Mouse (Mus musculus) intestine, embryonic 14.5 days (tissue): Measurements from ENCODE around the gene Slc22a12. TPM values are rescaled to one million over a fixed set of nuclear protein-coding genes. Genes with fewer than 3 reads are reported as not detected.

Experiments used
- ATAC-seq: fragments of 200-750 bp; cut with Nextera tagmentation; replicated peaks from 2 replicates; pipeline ENCODE4 v1.8.0; 2017; ENCODE audit warnings: low read depth, moderate number of reproducible peaks, moderate TSS enrichment, moderate library complexity; ENCODE audit not compliant: low FRiP score, low TSS enrichment
- DNase-seq: peaks from one replicate; pipeline ENCODE4 v3.0.0-alpha.2; 2018; ENCODE audit warnings: low spot score
- H3K27ac ChIP-seq: fragments of 300-500 bp; sonication (generic); 2 replicates; pipeline ENCODE4 v1.5.1; 2014; ENCODE audit warnings: low read depth, mild to moderate bottlenecking, control low read depth
- H3K27me3 ChIP-seq: fragments of 300-500 bp; sonication (generic); replicated peaks from 2 replicates; pipeline ENCODE4 v1.6.1; 2014; ENCODE audit warnings: low read length, control low read depth; ENCODE audit not compliant: control insufficient read depth, insufficient read depth
- H3K36me3 ChIP-seq: fragments of 300-500 bp; sonication (generic); 2 replicates; pipeline ENCODE4 v1.6.1; 2014; ENCODE audit warnings: low read length, control low read depth; ENCODE audit not compliant: control insufficient read depth, insufficient read depth
- H3K4me1 ChIP-seq: fragments of 300-500 bp; sonication (generic); replicated peaks from 2 replicates; pipeline ENCODE4 v1.6.1; 2014; ENCODE audit warnings: low read length, control low read depth, mixed read lengths; ENCODE audit not compliant: control insufficient read depth, insufficient read depth
- H3K4me2 ChIP-seq: fragments of 300-500 bp; sonication (generic); 2 replicates; pipeline ENCODE4 v1.6.1; 2014; ENCODE audit warnings: low read length
- H3K4me3 ChIP-seq: fragments of 300-500 bp; sonication (generic); 2 replicates; pipeline ENCODE4 v1.5.1; 2014; ENCODE audit warnings: low read depth, low read length, control low read depth, mixed read lengths
- H3K9ac ChIP-seq: fragments of 300-500 bp; sonication (generic); 2 replicates; pipeline ENCODE4 v1.6.1; 2014; ENCODE audit warnings: mild to moderate bottlenecking, low read length
- H3K9me3 ChIP-seq: fragments of 300-500 bp; sonication (generic); 2 replicates; pipeline ENCODE4 v1.6.1; 2016; ENCODE audit warnings: low read length, control low read depth; ENCODE audit not compliant: control insufficient read depth
- WGBS: fragments of 180-500 bp; shearing (Covaris S2); extraction: QIAGEN DNeasy Blood & Tissue Kit; methylation state at CpG from one replicate; pipeline ENCODE4 v1.1.7; 2014; 5-methylcytosine and 5-hydroxymethylcytosine counted together
- polyA plus RNA-seq: library from polyadenylated mRNA; unstranded; fragments of >200 nt; fragmentation: Nextera tagmentation; extraction: Ambion mirVana; gene quantifications from 2 replicates; pipeline ENCODE4 v1.2.1, GENCODE M21; 2014

Gene Slc22a12
- not detected in 2 replicates for polyA plus RNA-seq

DNA sequence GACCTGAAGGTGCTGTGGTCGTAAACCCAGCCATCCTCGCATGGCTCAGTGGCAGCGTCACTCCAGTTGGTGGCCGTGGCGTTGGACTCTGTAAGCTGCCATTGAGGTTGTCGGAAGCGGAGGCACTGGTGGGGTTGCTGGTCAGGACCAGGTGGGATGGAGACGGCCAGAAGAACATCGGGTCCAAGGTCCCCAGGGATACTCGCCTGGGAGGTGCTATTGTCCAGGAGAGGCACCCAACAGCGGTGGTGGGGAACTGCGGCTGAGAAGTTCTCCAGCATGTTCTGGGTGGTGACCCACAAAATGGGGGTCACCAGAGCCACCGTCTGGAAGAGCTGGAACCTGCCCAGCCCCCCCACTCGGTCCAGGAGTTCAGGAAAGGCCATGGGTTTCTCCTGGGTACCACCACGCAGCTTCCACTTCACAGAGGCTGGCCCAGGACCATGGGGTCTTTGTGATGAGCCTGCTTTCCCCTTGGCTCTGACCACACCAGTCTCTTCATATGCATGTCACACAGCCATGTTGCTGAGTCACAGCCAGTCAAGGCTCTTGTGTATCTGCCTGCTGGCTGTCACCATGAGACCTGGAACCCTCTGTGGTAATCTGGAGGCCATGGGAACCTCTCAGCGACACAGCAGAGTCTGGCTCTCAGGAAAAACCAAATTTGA is at the start of gene Slc22a12:
Gene Slc22a12, minus strand, starts transcription at position 666 of the 668 bp plus-strand sequence.
- no peaks in the 10 kb centered on the region for H3K27me3 ChIP-seq
- DNase-seq (no peak), ATAC-seq (no peak)
- H3K9ac ChIP-seq: no peak within 1 kb of the TSS
- H3K4me1 ChIP-seq: no peaks in the 10 kb centered on the region
- no peak within 1 kb of the TSS for H3K4me3 ChIP-seq
- no peaks in the 10 kb centered on the region for H3K9me3 ChIP-seq
- no peaks in the 10 kb centered on the region for H3K36me3 ChIP-seq
- no peak within 1 kb of the TSS for H3K27ac ChIP-seq
- 91% methylated on average over 16 of the region's 16 CpGs for WGBS
- no peak within 1 kb of the TSS for H3K4me2 ChIP-seq

DNA sequence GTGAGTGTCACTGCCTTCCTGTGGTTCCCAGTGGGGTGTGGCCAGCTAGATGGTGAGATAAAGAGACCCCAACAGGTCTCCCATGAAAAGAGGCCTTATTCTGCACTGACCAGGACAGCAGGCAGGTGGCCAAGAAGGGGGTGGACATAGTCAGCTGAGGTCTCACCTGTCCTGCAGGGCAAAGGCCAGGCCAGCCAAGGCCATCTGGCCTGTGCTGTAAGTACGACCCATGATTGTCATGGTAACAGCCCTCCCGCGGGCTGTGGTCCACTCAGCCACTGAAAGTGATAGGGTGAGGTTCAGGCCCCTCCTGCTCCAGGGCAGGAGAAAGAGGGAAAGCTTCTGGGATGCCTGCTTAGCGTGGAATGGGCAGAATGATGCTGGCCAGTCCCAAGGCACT is 29.2 kb upstream of the Slc22a12 start:
- H3K27ac ChIP-seq: no peak overlapping the region
- WGBS: 28% methylated on average over 4 of the region's 4 CpGs
- H3K9me3 ChIP-seq: no peaks in the 10 kb centered on the region
- no peaks in the 10 kb centered on the region for H3K4me1 ChIP-seq
- H3K27me3 ChIP-seq: no peaks in the 10 kb centered on the region
- no peaks in the 10 kb centered on the region for H3K36me3 ChIP-seq
- DNase-seq: no peak
- H3K4me3 ChIP-seq: no peak overlapping the region
- no peak overlapping the region for H3K4me2 ChIP-seq
- no peak overlapping the region for H3K9ac ChIP-seq
- no peak for ATAC-seq

- ATAC-seq (no peak), DNase-seq (no peak)
- H3K27me3 ChIP-seq: no peaks in the 10 kb centered on the region
- no peaks in the 10 kb centered on the region for H3K36me3 ChIP-seq
- H3K4me3 ChIP-seq: no peak overlapping the region
- H3K4me2 ChIP-seq: no peak overlapping the region
- no peak overlapping the region for H3K27ac ChIP-seq
- WGBS: 75% methylated on average over 5 of the region's 5 CpGs
- no peaks in the 10 kb centered on the region for H3K4me1 ChIP-seq
- H3K9me3 ChIP-seq: no peaks in the 10 kb centered on the region
- no peak overlapping the region for H3K9ac ChIP-seq
Observed at GRCm38 (mm10) chr19:6571476-6571875, 28.6 kb upstream of the Slc22a12 start.

- no peak overlapping the region for H3K9ac ChIP-seq
- no peak overlapping the region for H3K4me2 ChIP-seq
- no peak for DNase-seq
- ATAC-seq: no peak
- H3K27ac ChIP-seq: no peak overlapping the region
- no peaks in the 10 kb centered on the region for H3K9me3 ChIP-seq
- H3K27me3 ChIP-seq: no peaks in the 10 kb centered on the region
- H3K4me1 ChIP-seq: no peaks in the 10 kb centered on the region
- no peak overlapping the region for H3K4me3 ChIP-seq
- 45% methylated on average over 5 of the region's 5 CpGs for WGBS
- H3K36me3 ChIP-seq: no peaks in the 10 kb centered on the region
Observed at GRCm38 (mm10) chr19:6569561-6569960, 26.7 kb upstream of the Slc22a12 start.

DNA sequence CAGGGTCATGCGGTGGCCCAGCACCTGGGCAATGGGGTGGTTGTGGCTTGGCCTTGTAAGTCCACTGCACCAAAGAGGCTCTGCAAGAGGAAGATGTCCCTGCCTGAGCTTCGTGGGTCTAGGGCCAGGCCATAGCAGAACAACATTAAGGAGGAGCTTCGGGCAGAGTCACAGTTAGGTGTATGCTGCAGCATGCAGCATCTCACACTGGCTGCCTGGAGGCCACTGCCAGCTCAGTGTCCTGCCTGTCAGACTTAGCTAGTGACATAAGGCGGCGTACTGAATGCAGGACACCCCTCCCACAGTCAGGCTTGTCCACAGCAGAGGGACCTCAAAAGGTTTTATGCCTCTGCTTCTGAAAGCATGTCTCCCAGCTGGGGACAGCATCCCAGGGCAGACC is 26.2 kb upstream of the Slc22a12 start:
- Histone ChIP-seq H3K27ac (no peak overlapping the region), H3K36me3 (no peaks in the 10 kb centered on the region), H3K4me2 (no peak overlapping the region), H3K9ac (no peak overlapping the region), H3K4me3 (no peak overlapping the region), H3K9me3 (no peaks in the 10 kb centered on the region), H3K4me1 (no peaks in the 10 kb centered on the region), H3K27me3 (no peaks in the 10 kb centered on the region)
- ATAC-seq (no peak), DNase-seq (no peak)
- 84% methylated on average over 5 of the region's 5 CpGs for WGBS

GRCm38 (mm10) chr19:6566450-6566849 is 23.6 kb upstream of the Slc22a12 start:
- no peaks in the 10 kb centered on the region for H3K4me1 ChIP-seq
- DNase-seq: no peak
- no peak overlapping the region for H3K4me3 ChIP-seq
- H3K9me3 ChIP-seq: no peaks in the 10 kb centered on the region
- no peak overlapping the region for H3K9ac ChIP-seq
- no peak overlapping the region for H3K27ac ChIP-seq
- no peaks in the 10 kb centered on the region for H3K36me3 ChIP-seq
- no peak for ATAC-seq
- WGBS: 90% methylated on average over 2 of the region's 2 CpGs
- H3K4me2 ChIP-seq: no peak overlapping the region
- no peaks in the 10 kb centered on the region for H3K27me3 ChIP-seq

- DNase-seq (no peak), ATAC-seq (no peak)
- 85% methylated on average over 6 of the region's 6 CpGs for WGBS
- no peaks in the 10 kb centered on the region for H3K27me3 ChIP-seq
- no peak overlapping the region for H3K27ac ChIP-seq
- no peak overlapping the region for H3K4me2 ChIP-seq
- H3K4me1 ChIP-seq: no peaks in the 10 kb centered on the region
- H3K4me3 ChIP-seq: no peak overlapping the region
- no peaks in the 10 kb centered on the region for H3K9me3 ChIP-seq
- no peak overlapping the region for H3K9ac ChIP-seq
- no peaks in the 10 kb centered on the region for H3K36me3 ChIP-seq
Observed at GRCm38 (mm10) chr19:6565136-6565535, 22.3 kb upstream of the Slc22a12 start.

DNA sequence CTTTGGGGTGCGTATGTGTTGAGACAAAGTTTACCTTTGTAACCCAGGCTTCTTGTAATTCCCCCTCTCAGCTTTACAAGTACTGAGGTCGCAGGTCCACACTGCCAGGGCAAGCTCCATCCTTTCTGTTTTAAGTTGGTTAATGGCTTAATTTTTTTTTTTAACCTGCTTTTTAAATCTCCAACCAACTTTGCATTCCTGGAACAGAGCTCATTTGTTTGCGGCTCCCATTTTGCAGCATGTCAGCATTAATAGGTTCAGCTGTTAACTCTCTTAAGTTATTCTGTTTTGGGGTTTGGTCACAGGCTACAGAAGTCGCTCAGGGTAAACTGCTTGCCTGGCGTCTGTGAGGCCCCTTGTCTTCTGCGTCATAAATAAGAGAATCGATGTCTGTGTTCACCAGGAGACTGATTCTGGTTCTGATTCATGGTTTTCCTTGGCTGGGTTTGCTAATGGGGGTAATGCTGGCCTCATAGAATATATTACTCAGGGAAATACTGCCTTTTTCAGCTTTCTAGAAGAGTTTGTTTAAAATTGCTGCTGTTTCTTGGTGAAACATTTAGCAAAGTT is 17.5 kb upstream of the Slc22a12 start:
- no peaks in the 10 kb centered on the region for H3K4me1 ChIP-seq
- no peak overlapping the region for H3K4me3 ChIP-seq
- H3K9ac ChIP-seq: no peak overlapping the region
- 57% methylated on average over 7 of the region's 7 CpGs for WGBS
- no peaks in the 10 kb centered on the region for H3K36me3 ChIP-seq
- ATAC-seq: no peak
- no peaks in the 10 kb centered on the region for H3K27me3 ChIP-seq
- no peak overlapping the region for H3K4me2 ChIP-seq
- DNase-seq: no peak
- H3K9me3 ChIP-seq: no peaks in the 10 kb centered on the region
- H3K27ac ChIP-seq: no peak overlapping the region

GRCm38 (mm10) chr19:6559576-6559975 is 16.7 kb upstream of the Slc22a12 start:
- H3K4me2 ChIP-seq: no peak overlapping the region
- no peak overlapping the region for H3K27ac ChIP-seq
- ATAC-seq (no peak), DNase-seq (no peak)
- H3K9me3 ChIP-seq: no peaks in the 10 kb centered on the region
- no peaks in the 10 kb centered on the region for H3K27me3 ChIP-seq
- WGBS: 55% methylated on average over 4 of the region's 4 CpGs
- H3K4me3 ChIP-seq: no peak overlapping the region
- H3K4me1 ChIP-seq: no peaks in the 10 kb centered on the region
- no peak overlapping the region for H3K9ac ChIP-seq
- no peaks in the 10 kb centered on the region for H3K36me3 ChIP-seq
